Mouse (Mus musculus) liver, embryonic 14.5 days (tissue): Measurements from ENCODE around the gene Med17. TPM values are rescaled to one million over a fixed set of nuclear protein-coding genes. Genes with fewer than 3 reads are reported as not detected.

ENCODE experiments used
- ATAC-seq: fragments of 200-750 bp; cut with Nextera tagmentation; 2 replicates; pipeline ENCODE4 v1.8.0; 2017; ENCODE audit warnings: moderate number of reproducible peaks, mild to moderate bottlenecking, moderate library complexity; ENCODE audit not compliant: insufficient read depth
- DNase-seq, 3 experiments: peaks; one replicate each; pipeline ENCODE4 v3.0.0-alpha.2; 2012 to 2013; ENCODE audit warnings: low read depth in 3 of 3, low spot score in 3 of 3
- H3K27ac ChIP-seq: fragments of 300-500 bp; sonication (generic); 2 replicates; pipeline ENCODE4 v1.5.1; 2014; ENCODE audit warnings: moderate library complexity, mild to moderate bottlenecking, control low read depth, inconsistent platforms
- H3K27me3 ChIP-seq: fragments of 300-500 bp; sonication (generic); 2 replicates; pipeline ENCODE4 v1.6.1; 2014; ENCODE audit warnings: mild to moderate bottlenecking, low read length, moderate library complexity; ENCODE audit not compliant: control insufficient read depth, insufficient read depth
- H3K36me3 ChIP-seq: fragments of 300-500 bp; sonication (generic); replicated peaks from 2 replicates; pipeline ENCODE4 v1.6.1; 2014; ENCODE audit warnings: low read depth; ENCODE audit not compliant: control insufficient read depth, insufficient read depth
- H3K4me1 ChIP-seq, 2 experiments: fragments of 200-500 bp in 1 of 2; fragments of 300-500 bp in 1 of 2; sonication (generic) in 1 of 2; replicated peaks; 2 replicates each; pipeline ENCODE4 v1.6.1; 2012 to 2014; ENCODE audit warnings: antibody characterized with exemption in 1 of 2, inconsistent platforms in 1 of 2, low read length in 1 of 2; ENCODE audit not compliant: control insufficient read depth in 2 of 2, insufficient read depth in 2 of 2
- H3K4me2 ChIP-seq: fragments of 300-500 bp; sonication (generic); 2 replicates; pipeline ENCODE4 v1.6.1; 2014; ENCODE audit warnings: low read depth, mild to moderate bottlenecking, control low read depth, moderate library complexity
- H3K4me3 ChIP-seq, 2 experiments: fragments of 200-500 bp in 1 of 2; fragments of 300-500 bp in 1 of 2; sonication (generic) in 1 of 2; 2 replicates each; pipeline ENCODE4 v1.5.1; 2012 to 2014; ENCODE audit warnings: low read depth in 2 of 2, low read length in 2 of 2, mild to moderate bottlenecking in 2 of 2, control low read depth in 1 of 2, inconsistent platforms in 1 of 2, moderate library complexity in 1 of 2; ENCODE audit not compliant: insufficient read depth in 1 of 2
- H3K9ac ChIP-seq: fragments of 300-500 bp; sonication (generic); replicated peaks from 2 replicates; pipeline ENCODE4 v1.6.1; 2014; ENCODE audit warnings: mild to moderate bottlenecking, control low read depth, moderate library complexity
- H3K9me3 ChIP-seq: fragments of 300-500 bp; sonication (generic); 2 replicates; pipeline ENCODE4 v1.6.1; 2016; ENCODE audit warnings: low read length, mixed read lengths; ENCODE audit not compliant: control insufficient read depth
- CTCF ChIP-seq: IDR thresholded peaks from 2 replicates; pipeline ENCODE4 v1.5.1; 2016; ENCODE audit warnings: antibody characterized with exemption, low read depth, control low read depth
- EP300 ChIP-seq: IDR thresholded peaks from 2 replicates; pipeline ENCODE4 v1.6.1; 2016; ENCODE audit warnings: antibody characterized with exemption, low read depth
- WGBS: fragments of 180-500 bp; shearing (Covaris S2); extraction: QIAGEN DNeasy Blood & Tissue Kit; methylation state at CpG from one replicate; pipeline ENCODE4 v1.1.7; 2014; ENCODE audit not compliant: insufficient replicate concordance; 5-methylcytosine and 5-hydroxymethylcytosine counted together
- polyA plus RNA-seq, 2 experiments: library from polyadenylated mRNA; depleted of rRNA in 1 of 2; stranded (reverse) in 1 of 2; unstranded in 1 of 2; fragments of >200 nt; fragmentation: Nextera tagmentation in 1 of 2; extraction: Ambion mirVana in 1 of 2; gene quantifications; 2 replicates each; pipeline versions ENCODE4 v1.2.1 to v1.2.3; 2012 to 2014

Med17 gene
- polyA plus RNA-seq, 2 experiments, result 15.0 to 17.2 TPM

DNA sequence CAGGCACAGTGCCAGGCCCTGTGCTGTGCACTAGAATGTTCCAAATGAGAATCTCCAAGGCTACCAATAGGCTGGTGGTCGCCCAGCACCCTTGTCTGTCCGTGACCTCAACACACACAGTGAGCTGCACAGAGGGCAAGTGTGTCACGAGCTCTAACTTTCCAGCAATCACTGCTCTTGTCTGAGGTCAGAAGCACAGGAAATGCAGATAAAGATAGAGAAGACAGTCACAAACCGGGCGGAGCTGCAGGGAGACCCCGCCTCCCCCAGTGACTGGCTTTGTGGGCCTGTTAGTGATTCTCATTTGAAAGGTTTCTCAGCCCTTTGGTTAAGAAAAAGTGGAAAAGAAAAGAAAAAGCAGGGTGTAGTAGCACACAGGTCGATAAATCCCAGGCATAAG lies 29.4 kb downstream of the Med17 start:
- H3K9me3 ChIP-seq, result no peaks in the 10 kb centered on the region
- H3K4me1 ChIP-seq, result peaks cover 0 to 3% of the 10 kb centered on the region in 2 experiments; a peak in 2 of 4 replicates
- TF ChIP-seq EP300 (no peak), CTCF (no peak)
- no peak for ATAC-seq
- H3K4me2 ChIP-seq, result no peak overlapping the region
- no peaks in the 10 kb centered on the region for H3K36me3 ChIP-seq
- H3K27me3 ChIP-seq, result no peaks in the 10 kb centered on the region
- DNase-seq, result no peak
- WGBS, result 30% methylated on average over 7 of the region's 7 CpGs
- no peak overlapping the region for H3K27ac ChIP-seq
- no peak overlapping the region for H3K9ac ChIP-seq
- H3K4me3 ChIP-seq, result no peak overlapping the region

DNA sequence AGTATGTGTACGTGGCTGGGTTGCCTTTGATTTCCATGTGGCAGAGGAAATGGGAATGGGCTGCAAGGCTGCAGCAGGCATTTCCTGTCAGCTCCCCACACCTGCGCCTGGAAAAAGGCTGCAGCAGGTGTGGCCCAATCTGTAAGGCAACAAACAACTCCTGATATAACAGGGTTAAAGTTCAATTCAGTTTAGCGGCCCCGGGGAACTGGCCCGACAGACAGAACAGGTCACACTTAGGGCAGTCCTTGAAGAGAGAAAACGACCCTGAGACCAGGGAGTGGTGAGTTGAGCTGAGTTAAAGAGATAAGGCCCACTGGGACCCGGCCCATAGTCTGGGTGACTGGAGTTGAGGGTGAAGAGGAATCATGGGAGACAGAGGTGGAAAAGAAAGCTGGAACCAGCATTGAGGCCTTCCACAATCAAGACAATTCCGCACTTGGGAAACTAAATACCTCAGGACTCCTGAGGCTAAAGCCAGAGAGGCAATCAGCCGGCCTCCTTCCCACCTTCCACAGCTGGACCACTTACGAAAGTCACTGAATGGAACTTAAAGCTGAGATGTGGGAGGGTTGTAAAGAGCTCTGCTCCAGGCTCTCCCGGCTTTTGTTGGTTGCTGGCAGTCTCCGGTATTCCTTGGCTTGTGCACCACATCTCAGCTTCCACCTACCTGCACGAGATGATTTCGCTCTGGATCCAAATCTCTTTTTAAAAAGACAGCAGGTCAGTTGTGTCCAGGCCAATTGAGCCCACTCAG lies 34.2 kb downstream of the Med17 start:
- no peak overlapping the region for H3K4me3 ChIP-seq
- H3K27ac ChIP-seq, result no peak overlapping the region
- H3K27me3 ChIP-seq, result no peaks in the 10 kb centered on the region
- TF ChIP-seq CTCF (no peak), EP300 (no peak)
- H3K9ac ChIP-seq, result no peak overlapping the region
- no peaks in the 10 kb centered on the region for H3K36me3 ChIP-seq
- no peak overlapping the region for H3K4me2 ChIP-seq
- H3K4me1 ChIP-seq, result peaks cover 0 to 7% of the 10 kb centered on the region in 2 experiments; a peak in 2 of 4 replicates
- no peaks in the 10 kb centered on the region for H3K9me3 ChIP-seq
- WGBS, result 51% methylated on average over 14 of the region's 14 CpGs
- DNase-seq, result no peak
- ATAC-seq, result no peak

- 0 out of 2 replicates have a peak, but pooled peaks have one; percentile 42 for ATAC-seq
- no peak overlapping the region for H3K9ac ChIP-seq
- no peaks in the 10 kb centered on the region for H3K36me3 ChIP-seq
- no peaks in the 10 kb centered on the region for H3K9me3 ChIP-seq
- no peak overlapping the region for H3K4me2 ChIP-seq
- 13% methylated on average over 1 of the region's 1 CpGs for WGBS
- peaks cover 0 to 7% of the 10 kb centered on the region in 2 experiments; a peak in 2 of 4 replicates for H3K4me1 ChIP-seq
- H3K27ac ChIP-seq, result no peak overlapping the region
- H3K4me3 ChIP-seq, result no peak overlapping the region
- TF ChIP-seq CTCF, result no peak
- no peak for TF ChIP-seq EP300
- DNase-seq, result no peak
- H3K27me3 ChIP-seq, result no peaks in the 10 kb centered on the region; the same call in none of the 2 replicates
These were observed 37.6 kb downstream of the Med17 start for GRCm38 (mm10) chr9:15242130-15242529.

GRCm38 (mm10) chr9:15241596-15241939 lies 38.2 kb downstream of the Med17 start:
- peak; percentile 42 to 50 (median 47) for DNase-seq
- no peak overlapping the region for H3K4me2 ChIP-seq
- TF ChIP-seq CTCF (peak; percentile 77), EP300 (no peak)
- no peak overlapping the region for H3K4me3 ChIP-seq
- H3K4me1 ChIP-seq, result peaks cover 0 to 7% of the 10 kb centered on the region in 2 experiments; a peak in 2 of 4 replicates
- no peaks in the 10 kb centered on the region; the same call in none of the 2 replicates for H3K27me3 ChIP-seq
- WGBS, result 38% methylated on average over 9 of the region's 9 CpGs
- H3K9me3 ChIP-seq, result no peaks in the 10 kb centered on the region
- peak; percentile 58; the same call in 1 of the 2 replicates for ATAC-seq
- H3K36me3 ChIP-seq, result no peaks in the 10 kb centered on the region
- H3K27ac ChIP-seq, result no peak overlapping the region
- no peak overlapping the region for H3K9ac ChIP-seq

- H3K4me3 ChIP-seq, result no peak overlapping the region
- no peak overlapping the region for H3K27ac ChIP-seq
- H3K36me3 ChIP-seq, result no peaks in the 10 kb centered on the region
- no peak overlapping the region for H3K4me2 ChIP-seq
- peaks cover 0 to 7% of the 10 kb centered on the region in 2 experiments; a peak in 2 of 4 replicates for H3K4me1 ChIP-seq
- H3K9me3 ChIP-seq, result no peaks in the 10 kb centered on the region
- H3K9ac ChIP-seq, result no peak overlapping the region
- no peak for TF ChIP-seq CTCF
- no peak for TF ChIP-seq EP300
- WGBS, result 30% methylated on average over 6 of the region's 6 CpGs
- ATAC-seq, result no peak
- H3K27me3 ChIP-seq, result no peaks in the 10 kb centered on the region; the same call in none of the 2 replicates
- DNase-seq, result no peak
These were observed 38.7 kb downstream of the Med17 start for GRCm38 (mm10) chr9:15240863-15241595.
